Mouse (Mus musculus) stomach, postnatal 0 days (tissue): ENCODE measurements around the gene Kalrn.

Experiments
- CTCF ChIP-seq: IDR thresholded peaks from 2 replicates; pipeline ENCODE4 v1.5.1; 2016; ENCODE audit warnings: antibody characterized with exemption, low read depth, mild to moderate bottlenecking, moderate library complexity
- EP300 ChIP-seq: optimal IDR thresholded peaks from 2 replicates; pipeline ENCODE3; 2016; ENCODE audit warnings: antibody characterized with exemption

GRCm38 (mm10) chr16:34305586-34305985, 267.7 kb downstream of the Kalrn start:
- TF ChIP-seq CTCF (no peak), EP300 (no peak)
